Mouse (Mus musculus) heart, embryonic 14.5 days (tissue): ENCODE data around the gene Olfr1279. TPM values are rescaled to one million over a fixed set of nuclear protein-coding genes. Genes with fewer than 3 reads are reported as not detected.
"Not testable (repeated sequence)": the region's sequence is repeated elsewhere in the genome, so short reads cannot be mapped to it uniquely, and the experiment has no call there.

ENCODE experiments used
- ATAC-seq: fragments of 200-750 bp; cut with Nextera tagmentation; 2 replicates; pipeline ENCODE4 v1.8.0; 2017; ENCODE audit warnings: low read depth, moderate TSS enrichment; ENCODE audit not compliant: insufficient number of reproducible peaks, insufficient read depth, low FRiP score
- H3K27ac ChIP-seq, 2 experiments: fragments of 200-500 bp in 1 of 2; fragments of 300-500 bp in 1 of 2; sonication (generic) in 1 of 2; replicated peaks in 1 of 2; 2 replicates each; pipeline ENCODE4 v1.5.1; 2012 to 2014; ENCODE audit warnings: low read depth in 2 of 2, low read length in 2 of 2, control low read depth in 1 of 2, mild to moderate bottlenecking in 1 of 2, mixed read lengths in 1 of 2; ENCODE audit not compliant: control insufficient read depth in 1 of 2, insufficient read depth in 1 of 2
- H3K27me3 ChIP-seq: fragments of 300-500 bp; sonication (generic); 2 replicates; pipeline ENCODE4 v1.6.1; 2014; ENCODE audit warnings: mild to moderate bottlenecking, low read length, control low read depth; ENCODE audit not compliant: control insufficient read depth, insufficient read depth
- H3K36me3 ChIP-seq: fragments of 300-500 bp; sonication (generic); 2 replicates; pipeline ENCODE4 v1.6.1; 2014; ENCODE audit warnings: mild to moderate bottlenecking, control low read depth, low read length, mixed read lengths; ENCODE audit not compliant: control insufficient read depth, insufficient read depth
- H3K4me1 ChIP-seq, 2 experiments: fragments of 200-500 bp in 1 of 2; fragments of 300-500 bp in 1 of 2; sonication (generic) in 1 of 2; 2 replicates each; pipeline ENCODE4 v1.6.1; 2012 to 2014; ENCODE audit warnings: low read length in 2 of 2, control low read depth in 1 of 2, mixed read lengths in 1 of 2; ENCODE audit not compliant: control insufficient read depth in 2 of 2, insufficient read depth in 2 of 2
- H3K4me2 ChIP-seq: fragments of 300-500 bp; sonication (generic); 2 replicates; pipeline ENCODE4 v1.6.1; 2014; ENCODE audit warnings: mild to moderate bottlenecking, low read length
- H3K4me3 ChIP-seq, 2 experiments: fragments of 200-500 bp in 1 of 2; fragments of 300-500 bp in 1 of 2; sonication (generic) in 1 of 2; 2 replicates each; pipeline ENCODE4 v1.5.1; 2012 to 2014; ENCODE audit warnings: low read length in 2 of 2, mild to moderate bottlenecking in 2 of 2, control low read depth in 1 of 2, low read depth in 1 of 2, moderate library complexity in 1 of 2; ENCODE audit not compliant: control insufficient read depth in 1 of 2, insufficient read depth in 1 of 2
- H3K9ac ChIP-seq: fragments of 300-500 bp; sonication (generic); 2 replicates; pipeline ENCODE4 v1.6.1; 2014; ENCODE audit warnings: mild to moderate bottlenecking, low read length
- H3K9me3 ChIP-seq: fragments of 300-500 bp; sonication (generic); 2 replicates; pipeline ENCODE4 v1.6.1; 2016; ENCODE audit warnings: low read length, control low read depth; ENCODE audit not compliant: control insufficient read depth
- WGBS: fragments of 180-500 bp; shearing (Covaris S2); extraction: QIAGEN DNeasy Blood & Tissue Kit; methylation state at CpG from one replicate; pipeline ENCODE4 v1.1.7; 2014; 5-methylcytosine and 5-hydroxymethylcytosine counted together
- polyA plus RNA-seq: library from polyadenylated mRNA; unstranded; fragments of >200 nt; fragmentation: Nextera tagmentation; extraction: Ambion mirVana; gene quantifications from 2 replicates; pipeline ENCODE4 v1.2.1, GENCODE M21; 2014

Gene Olfr1279
- polyA plus RNA-seq, result not detected in 2 replicates

DNA sequence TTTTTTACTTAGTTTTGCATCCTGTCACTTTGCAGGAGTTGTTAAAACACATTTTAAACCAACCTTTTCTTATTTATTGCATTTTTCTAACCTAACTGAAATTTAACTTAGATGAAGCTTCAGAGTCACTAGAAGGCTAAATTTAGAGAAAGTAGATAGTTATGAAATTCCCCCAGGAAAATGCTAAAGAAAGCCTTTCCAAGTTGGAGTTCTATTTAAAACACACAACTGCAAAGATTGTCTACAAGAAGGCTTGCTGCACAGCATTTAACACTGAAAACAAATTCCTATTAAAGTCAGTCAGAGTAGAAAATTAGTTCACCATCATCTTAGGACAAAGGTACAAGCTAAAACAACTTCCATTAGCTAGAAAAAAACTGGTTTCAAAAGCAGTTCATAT is at the start of gene Olfr1279:
Olfr1279 (plus strand) TSS at position 262 of the 400 bp plus-strand sequence.
- Histone ChIP-seq H3K9ac (no peak within 1 kb of the TSS), H3K27me3 (no peaks in the 10 kb centered on the region), H3K9me3 (no peaks in the 10 kb centered on the region), H3K27ac (no peak within 1 kb of the TSS), H3K4me3 (no peak within 1 kb of the TSS), H3K36me3 (no peaks in the 10 kb centered on the region), H3K4me1 (no peaks in the 10 kb centered on the region), H3K4me2 (no peak within 1 kb of the TSS)
- ATAC-seq, result no peak

GRCm38 (mm10) chr2:111254216-111254615 is 46.2 kb upstream of the Olfr1279 start, which contains the start of gene Olfr1276:
Gene Olfr1276 (plus strand): TSS chr2:111254516.
- Histone ChIP-seq H3K27me3 (no peaks in the 10 kb centered on the region), H3K4me3 (no peak within 1 kb of the TSS), H3K4me2 (no peak within 1 kb of the TSS), H3K27ac (no peak within 1 kb of the TSS), H3K9me3 (no peaks in the 10 kb centered on the region), H3K4me1 (no peaks in the 10 kb centered on the region), H3K9ac (no peak within 1 kb of the TSS), H3K36me3 (no peaks in the 10 kb centered on the region)
- ATAC-seq, result no peak

GRCm38 (mm10) chr2:111274006-111274405 is 26.4 kb upstream of the Olfr1279 start, which contains the start of gene Olfr1277:
Gene Olfr1277 (minus strand): TSS chr2:111274106.
- ATAC-seq, result no peak
- Histone ChIP-seq H3K27ac (no peak within 1 kb of the TSS), H3K4me1 (no peaks in the 10 kb centered on the region), H3K9ac (no peak within 1 kb of the TSS), H3K27me3 (no peaks in the 10 kb centered on the region), H3K4me2 (no peak within 1 kb of the TSS), H3K4me3 (no peak within 1 kb of the TSS), H3K36me3 (no peaks in the 10 kb centered on the region), H3K9me3 (peaks cover 2% of the 10 kb centered on the region; the same call in 1 of the 2 replicates)
- 69% methylated on average over 2 of the region's 2 CpGs for WGBS

- H3K4me2 ChIP-seq, result no peak within 1 kb of the TSS
- H3K27me3 ChIP-seq, result no peaks in the 10 kb centered on the region
- H3K9ac ChIP-seq, result no peak within 1 kb of the TSS
- no peaks in the 10 kb centered on the region for H3K36me3 ChIP-seq
- no peak within 1 kb of the TSS for H3K4me3 ChIP-seq
- ATAC-seq, result no peak
- no peaks in the 10 kb centered on the region for H3K4me1 ChIP-seq
- no peaks in the 10 kb centered on the region for H3K9me3 ChIP-seq
- H3K27ac ChIP-seq, result no peak within 1 kb of the TSS
Measured at GRCm38 (mm10) chr2:111289836-111290235, 10.6 kb upstream of the Olfr1279 start, which contains the start of gene Olfr1278. Gene Olfr1278 (plus strand): TSS chr2:111290136.

DNA sequence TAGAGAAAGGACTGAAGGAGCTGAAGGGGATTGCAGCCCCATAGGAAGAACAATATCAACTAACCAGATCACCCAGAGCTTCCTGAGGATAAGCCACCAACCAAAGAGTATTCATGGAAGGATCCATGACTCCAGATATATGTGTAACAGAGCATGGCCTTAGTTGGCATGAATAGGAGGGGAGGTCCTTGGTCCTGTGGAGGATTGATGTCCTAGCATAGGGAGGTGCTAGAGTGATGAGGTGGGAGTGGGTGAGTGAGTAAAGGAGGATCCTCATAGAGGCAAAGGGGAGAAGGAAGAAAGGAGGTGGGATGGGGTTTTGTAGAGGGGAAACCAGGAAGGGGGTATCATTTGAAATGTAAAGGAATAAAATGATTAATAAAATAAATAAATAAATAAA is 1.9 kb upstream of the Olfr1279 start:
- no peak for ATAC-seq
- Histone ChIP-seq H3K4me1 (no peaks in the 10 kb centered on the region), H3K27ac (no peak overlapping the region), H3K9me3 (no peaks in the 10 kb centered on the region), H3K9ac (no peak overlapping the region), H3K4me2 (no peak overlapping the region), H3K36me3 (no peaks in the 10 kb centered on the region), H3K4me3 (no peak overlapping the region), H3K27me3 (no peaks in the 10 kb centered on the region)

DNA sequence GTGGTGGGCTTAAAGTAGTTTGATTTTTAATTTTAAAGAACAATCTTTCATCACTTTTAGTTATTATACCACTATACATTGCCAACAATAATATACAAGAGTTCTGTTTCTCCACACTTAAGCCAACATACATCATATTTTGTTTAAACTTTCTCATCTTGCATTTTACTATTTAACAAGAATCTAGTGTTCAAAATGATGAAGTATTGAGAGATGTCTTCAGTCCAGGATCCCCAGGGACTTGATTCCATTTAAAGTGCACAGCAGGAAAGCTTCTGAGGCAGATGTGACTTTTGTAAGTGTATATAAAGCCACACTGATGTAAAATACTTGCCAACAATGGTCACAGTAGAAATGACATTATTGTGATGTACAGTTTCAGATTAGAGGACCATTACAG is 13.3 kb downstream of the Olfr1279 start, which contains the start of gene Olfr1280:
Olfr1280 (plus strand) TSS at position 301 of the 400 bp plus-strand sequence.
- Histone ChIP-seq H3K4me3 (no peak within 1 kb of the TSS), H3K27ac (no peak within 1 kb of the TSS), H3K27me3 (no peaks in the 10 kb centered on the region), H3K4me2 (no peak within 1 kb of the TSS), H3K9me3 (no peaks in the 10 kb centered on the region), H3K4me1 (no peaks in the 10 kb centered on the region), H3K9ac (no peak within 1 kb of the TSS), H3K36me3 (no peaks in the 10 kb centered on the region)
- ATAC-seq, result no peak

GRCm38 (mm10) chr2:111326220-111326619 is 25.8 kb downstream of the Olfr1279 start, which contains the start of gene Olfr1281:
Gene Olfr1281 (plus strand): TSS chr2:111326520.
- Histone ChIP-seq H3K27ac (no peak within 1 kb of the TSS), H3K4me1 (no peaks in the 10 kb centered on the region), H3K9me3 (no peaks in the 10 kb centered on the region), H3K4me3 (no peak within 1 kb of the TSS), H3K9ac (no peak within 1 kb of the TSS), H3K36me3 (no peaks in the 10 kb centered on the region), H3K27me3 (no peaks in the 10 kb centered on the region), H3K4me2 (no peak within 1 kb of the TSS)
- 59% methylated on average over 2 of the region's 2 CpGs for WGBS
- no peak for ATAC-seq

DNA sequence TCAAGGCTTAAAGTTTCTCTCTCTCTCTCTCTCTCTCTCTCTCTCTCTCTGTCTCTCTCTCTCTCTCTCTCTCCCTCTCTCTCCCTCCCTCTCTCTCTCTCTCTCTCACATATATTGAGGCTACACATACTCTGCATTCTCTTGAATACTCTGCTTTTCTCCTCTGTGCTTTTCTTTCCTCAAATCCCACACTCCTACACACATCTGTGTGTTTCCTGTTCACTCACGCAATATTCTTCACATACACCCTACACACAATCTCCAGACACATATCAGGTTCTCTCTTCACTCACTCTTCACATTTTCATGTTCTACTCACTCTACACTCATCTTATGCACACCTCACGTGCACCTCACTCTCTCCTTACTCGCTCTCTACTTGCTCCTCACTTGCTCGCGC is 33.3 kb downstream of the Olfr1279 start:
- not testable (repeated sequence) for H3K4me3 ChIP-seq, H3K27me3 ChIP-seq, H3K4me2 ChIP-seq, H3K9ac ChIP-seq, H3K9me3 ChIP-seq, H3K4me1 ChIP-seq, H3K27ac ChIP-seq, H3K36me3 ChIP-seq, ATAC-seq
- 78% methylated on average over 5 of the region's 5 CpGs for WGBS
